Mouse (Mus musculus) neural tube, embryonic 13.5 days (tissue): ENCODE data around the gene Gucy1a1. TPM values are rescaled to one million over a fixed set of nuclear protein-coding genes. Genes with fewer than 3 reads are reported as not detected.

Source experiments
- microRNA-seq: library from miRNA; unstranded; fragments of <30 nt; microRNA quantifications from one replicate; pipeline ENCODE4, GENCODE M21; 2016
- polyA plus RNA-seq: library from polyadenylated mRNA; unstranded; fragments of >200 nt; fragmentation: Nextera tagmentation; extraction: Ambion mirVana; gene quantifications from 2 replicates; pipeline ENCODE4 v1.2.1, GENCODE M21; 2015

The Gucy1a1 gene
- polyA plus RNA-seq, 1 experiment from 2014 or later = 8.1 TPM

Small RNA genes lying within 50 kb of the gene (microRNA-seq; reads per million reads assigned to microRNA genes)
- not detected for gene Mir7010

Other genes starting within 250 kb of the Gucy1a1 start
- gene Ctso, start 213.2 kb downstream of the Gucy1a1 start, polyA plus RNA-seq = 9.0 and 10.1 TPM in 2 replicates
- 0.33 TPM in 1 of 2 replicates, not detected in the other for gene Tdo2, start 169.6 kb downstream of the Gucy1a1 start, polyA plus RNA-seq
- gene Asic5, start 163.5 kb downstream of the Gucy1a1 start, polyA plus RNA-seq = not detected in 2 replicates
- gene Gucy1b1, start 71.1 kb downstream of the Gucy1a1 start, polyA plus RNA-seq = 21.0 and 22.7 TPM in 2 replicates
- gene Map9, start 212.3 kb upstream of the Gucy1a1 start, polyA plus RNA-seq = 32.1 and 37.5 TPM in 2 replicates